In genomic region chr6:97278014-97278787, GRCm38 (mm10) we compare ENCODE assay signal across 7 mouse cellular contexts. TPM values are rescaled to one million over a fixed set of nuclear protein-coding genes. Genes with fewer than 3 reads are reported as not detected.
DNase-seq lines count a peak whose midpoint lies in the region; ATAC-seq and TF ChIP-seq lines count a peak whose summit lies in the region.

No protein-coding gene starts in this region.

- TF ChIP-seq CTCF in heart, adult 2 months (IDR thresholded peaks at IDR 0.05): peak; percentile 96
- peak; percentile 87 for TF ChIP-seq CTCF in kidney, adult 2 months (conservative IDR thresholded peaks at IDR 0.05; ENCODE audit: insufficient read depth, insufficient read length, low read depth, low read length)

- WGBS in embryonic facial prominence, embryonic 10.5 days: 3% methylated on average over 19 of the region's 19 CpGs
- 1% methylated on average over 19 of the region's 19 CpGs for WGBS in heart, adult 2 months
- WGBS in kidney, adult 2 months: 3% methylated on average over 19 of the region's 19 CpGs
- 3% methylated on average over 19 of the region's 19 CpGs for WGBS in limb, embryonic 12.5 days
- 3% methylated on average over 19 of the region's 19 CpGs for WGBS in midbrain, embryonic 14.5 days

- peak overlapping the region; percentile 48 for H3K4me3 ChIP-seq in embryonic facial prominence, embryonic 10.5 days
- peak overlapping the region; percentile 43 for H3K4me3 ChIP-seq in heart, adult 2 months
- peak overlapping the region; percentile 39 for H3K4me3 ChIP-seq in kidney, adult 2 months (ENCODE audit: insufficient read depth, low read depth, low read length)
- H3K4me3 ChIP-seq in limb, embryonic 12.5 days (replicated peaks): peak overlapping the region; percentile 28
- peak overlapping the region; percentile 14; the same call in 1 of the 2 replicates for H3K4me3 ChIP-seq in midbrain, embryonic 14.5 days (replicated peaks; ENCODE audit: low read depth, low read length)

- H3K9ac ChIP-seq in heart, adult 2 months (ENCODE audit: low read depth, low read length): peak overlapping the region; percentile 64
- H3K9ac ChIP-seq in limb, embryonic 12.5 days (replicated peaks): peak overlapping the region; percentile 13; the same call in 1 of the 2 replicates
- H3K9ac ChIP-seq in midbrain, embryonic 14.5 days (replicated peaks; ENCODE audit: low read length): peak overlapping the region; percentile 37; the same call in 1 of the 2 replicates

- H3K36me3 ChIP-seq in embryonic facial prominence, embryonic 10.5 days (replicated peaks): no peaks in the 10 kb centered on the region
- no peaks in the 10 kb centered on the region for H3K36me3 ChIP-seq in heart, adult 2 months (ENCODE audit: control insufficient read depth, insufficient read depth, low read length)
- H3K36me3 ChIP-seq in kidney, adult 2 months (ENCODE audit: control insufficient read depth, insufficient read depth, low read length): no peaks in the 10 kb centered on the region
- H3K36me3 ChIP-seq in limb, embryonic 12.5 days: no peaks in the 10 kb centered on the region
- no peaks in the 10 kb centered on the region for H3K36me3 ChIP-seq in midbrain, embryonic 14.5 days (ENCODE audit: control insufficient read depth, insufficient read depth, low read length)

- no peaks in the 10 kb centered on the region for H3K9me3 ChIP-seq in embryonic facial prominence, embryonic 10.5 days
- H3K9me3 ChIP-seq in limb, embryonic 12.5 days: no peaks in the 10 kb centered on the region
- no peaks in the 10 kb centered on the region for H3K9me3 ChIP-seq in midbrain, embryonic 14.5 days (ENCODE audit: control insufficient read depth, low read length)

- intact Hi-C loops in heart, adult 2 months (cut with DNase I): loop anchor here (1.0 to 10.0 kb wide), 5 partner anchors 27 to 457 kb away; no protein-coding TSS in a partner anchor

- peak; percentile 46; the same call in 1 of the 2 replicates for TF ChIP-seq POLR2A in heart, adult 2 months (IDR thresholded peaks at IDR 0.05; ENCODE audit: insufficient read depth, low read depth, low read length)
- no peak for TF ChIP-seq POLR2A in kidney, adult 2 months (IDR thresholded peaks at IDR 0.05; ENCODE audit: low read depth, low read length)

- H3K4me1 ChIP-seq in embryonic facial prominence, embryonic 10.5 days: peaks cover 27% of the 10 kb centered on the region
- peaks cover 16% of the 10 kb centered on the region for H3K4me1 ChIP-seq in heart, adult 2 months (ENCODE audit: control insufficient read depth, insufficient read depth, low read length)
- no peaks in the 10 kb centered on the region; the same call in 1 of the 2 replicates for H3K4me1 ChIP-seq in kidney, adult 2 months (ENCODE audit: control insufficient read depth, insufficient read depth, low read length)
- H3K4me1 ChIP-seq in limb, embryonic 12.5 days (replicated peaks): peaks cover 19% of the 10 kb centered on the region
- H3K4me1 ChIP-seq in midbrain, embryonic 14.5 days (ENCODE audit: control insufficient read depth, insufficient read depth, low read length): peaks cover 6% of the 10 kb centered on the region; the same call in 1 of the 2 replicates

- peak; percentile 84 for DNase-seq in adrenal gland, postnatal 10 days
- peak; percentile 82 for DNase-seq in embryonic facial prominence, embryonic 10.5 days (ENCODE audit: low spot score)
- peak; percentile 83 for DNase-seq in heart, adult 2 months
- peak; percentile 91 for DNase-seq in kidney, adult 2 months
- peak; percentile 88 for DNase-seq in midbrain, embryonic 14.5 days
- peak; percentile 14 to 45 for DNase-seq in spleen, adult 18-20 months

- peak; percentile 80; the same call in 1 of the 2 replicates for ATAC-seq in limb, embryonic 12.5 days (ENCODE audit: insufficient number of reproducible peaks, insufficient read depth, low FRiP score, low TSS enrichment, low read depth)
- peak; percentile 63; the same call in 1 of the 2 replicates for ATAC-seq in midbrain, embryonic 14.5 days (ENCODE audit: low FRiP score, low TSS enrichment)

- TF ChIP-seq EP300 in heart, adult 2 months (IDR thresholded peaks at IDR 0.05; ENCODE audit: insufficient read depth, low read depth, low read length): peak; percentile 63; the same call in 1 of the 2 replicates

- no peaks in the 10 kb centered on the region for H3K79me2 ChIP-seq in heart, adult 2 months (replicated peaks; ENCODE audit: control insufficient read depth, insufficient read depth, low read length)

- peak overlapping the region; percentile 63 for H3K27ac ChIP-seq in embryonic facial prominence, embryonic 10.5 days (replicated peaks)
- H3K27ac ChIP-seq in heart, adult 2 months: peak overlapping the region; percentile 87
- peak overlapping the region; percentile 75 for H3K27ac ChIP-seq in kidney, adult 2 months (ENCODE audit: insufficient read depth, low read depth, low read length)
- no peak overlapping the region for H3K27ac ChIP-seq in limb, embryonic 12.5 days
- no peak overlapping the region for H3K27ac ChIP-seq in midbrain, embryonic 14.5 days (replicated peaks; ENCODE audit: low read depth, low read length)

- peaks cover 46% of the 10 kb centered on the region for H3K27me3 ChIP-seq in embryonic facial prominence, embryonic 10.5 days (replicated peaks; ENCODE audit: low read depth, poor library complexity, severe bottlenecking)
- H3K27me3 ChIP-seq in heart, adult 2 months (ENCODE audit: control insufficient read depth, insufficient read depth, low read length): no peaks in the 10 kb centered on the region
- no peaks in the 10 kb centered on the region for H3K27me3 ChIP-seq in kidney, adult 2 months (replicated peaks; ENCODE audit: control insufficient read depth, insufficient read depth, low read length)
- H3K27me3 ChIP-seq in limb, embryonic 12.5 days: peaks cover 3% of the 10 kb centered on the region
- 0 out of 2 replicates have a peak, but pooled peaks cover 3% of the 10 kb centered on the region for H3K27me3 ChIP-seq in midbrain, embryonic 14.5 days (ENCODE audit: control insufficient read depth, insufficient read depth, low read length)

- H3K4me2 ChIP-seq in limb, embryonic 12.5 days: peak overlapping the region; percentile 63
- peak overlapping the region; percentile 52 for H3K4me2 ChIP-seq in midbrain, embryonic 14.5 days (ENCODE audit: low read length)

RNA-seq across cellular contexts. Expression of gene Lmod3, which starts 25.6 kb away (rescaled TPM):
- 10 to 100 TPM in 1 of 2 experiments, 1 to 10 TPM in 1; 3.1 to 17.1 TPM for total RNA-seq in adrenal gland, postnatal 10 days (2021)
- not detected in 2 replicates for polyA plus RNA-seq in embryonic facial prominence, embryonic 10.5 days (2016; fragmentation: Nextera tagmentation; extraction: Ambion mirVana)
- total RNA-seq in heart, adult 2 months (2021): 10 to 100 TPM; 50.1 to 63.0 TPM
- 26.3 and 40.0 TPM in 2 replicates for polyA plus RNA-seq in heart, adult 2 months (2012; rRNA removed)
- 0.12 and 1.2 TPM in 2 replicates for polyA plus RNA-seq in kidney, adult 2 months (2012; rRNA removed)
- 4.6 and 5.5 TPM in 2 replicates for polyA plus RNA-seq in limb, embryonic 12.5 days (2016; fragmentation: Nextera tagmentation; extraction: Ambion mirVana)
- polyA plus RNA-seq in midbrain, embryonic 14.5 days (2014; fragmentation: Nextera tagmentation; extraction: Ambion mirVana): not detected in 2 replicates

Comparison
In these comparisons a context has a peak if more than half of its experiments do, and no peak if none do; other contexts are left out.
1. DNase-seq: peak in every context shown above with its lines; median percentile 91 in kidney, adult 2 months; 88 in midbrain, embryonic 14.5 days; 84 in adrenal gland, postnatal 10 days; 83 in heart, adult 2 months; 82 in embryonic facial prominence, embryonic 10.5 days; 30 in spleen, adult 18-20 months.
2. H3K27ac ChIP-seq: peak in embryonic facial prominence, embryonic 10.5 days (single experiment), heart, adult 2 months (single experiment) and kidney, adult 2 months (single experiment); none in limb, embryonic 12.5 days (single experiment) and midbrain, embryonic 14.5 days (single experiment).
3. H3K9ac ChIP-seq: peak in every context shown above with its lines; median percentile 64 in heart, adult 2 months; 37 in midbrain, embryonic 14.5 days; 13 in limb, embryonic 12.5 days.
4. Peak in every context shown above with its lines, with median percentiles within 50 percentile points of each other: H3K4me3 ChIP-seq.